8 mouse cellular contexts compared by ENCODE assay signal in genomic region chr13:48877805-48878204, GRCm38 (mm10). TPM values are rescaled to one million over a fixed set of nuclear protein-coding genes. Genes with fewer than 3 reads are reported as not detected.
DNase-seq lines count a peak whose midpoint lies in the region; ATAC-seq and TF ChIP-seq lines count a peak whose summit lies in the region.

No protein-coding gene starts in this region.

- H3K4me2 ChIP-seq in embryonic facial prominence, embryonic 13.5 days: peak overlapping the region; percentile 72
- peak overlapping the region; percentile 83; the same call in 1 of the 2 replicates for H3K4me2 ChIP-seq in intestine, embryonic 16.5 days (ENCODE audit: low read depth, low read length)
- H3K4me2 ChIP-seq in midbrain, embryonic 16.5 days (ENCODE audit: low read length): peak overlapping the region; percentile 66

- H3K27me3 ChIP-seq in kidney, adult 2 months (replicated peaks; ENCODE audit: control insufficient read depth, insufficient read depth, low read length): no peaks in the 10 kb centered on the region
- no peaks in the 10 kb centered on the region for H3K27me3 ChIP-seq in embryonic facial prominence, embryonic 13.5 days
- no peaks in the 10 kb centered on the region for H3K27me3 ChIP-seq in intestine, embryonic 16.5 days (replicated peaks; ENCODE audit: control insufficient read depth, insufficient read depth, low read length)
- H3K27me3 ChIP-seq in midbrain, embryonic 16.5 days (ENCODE audit: control insufficient read depth, insufficient read depth, low read depth, low read length): no peaks in the 10 kb centered on the region

- no peaks in the 10 kb centered on the region for H3K9me3 ChIP-seq in embryonic facial prominence, embryonic 13.5 days
- H3K9me3 ChIP-seq in intestine, embryonic 16.5 days (ENCODE audit: control insufficient read depth, low read length): no peaks in the 10 kb centered on the region
- no peaks in the 10 kb centered on the region for H3K9me3 ChIP-seq in midbrain, embryonic 16.5 days (replicated peaks; ENCODE audit: control insufficient read depth, low read length, poor library complexity, severe bottlenecking)

- no peak for TF ChIP-seq POLR2A in kidney, adult 2 months (IDR thresholded peaks at IDR 0.05; ENCODE audit: low read depth, low read length)

- no peak for TF ChIP-seq CTCF in kidney, adult 2 months (conservative IDR thresholded peaks at IDR 0.05; ENCODE audit: insufficient read depth, insufficient read length, low read depth, low read length)

- peaks cover 5% of the 10 kb centered on the region; the same call in 1 of the 2 replicates for H3K4me1 ChIP-seq in kidney, adult 2 months (ENCODE audit: control insufficient read depth, insufficient read depth, low read length)
- peaks cover 7% of the 10 kb centered on the region for H3K4me1 ChIP-seq in embryonic facial prominence, embryonic 13.5 days
- 0 out of 2 replicates have a peak, but pooled peaks cover 11% of the 10 kb centered on the region for H3K4me1 ChIP-seq in intestine, embryonic 16.5 days (ENCODE audit: control insufficient read depth, insufficient read depth, low read length)
- H3K4me1 ChIP-seq in midbrain, embryonic 16.5 days (ENCODE audit: control insufficient read depth, insufficient read depth, low read length): peaks cover 5% of the 10 kb centered on the region

- peak; percentile 59 for DNase-seq in kidney, adult 2 months
- DNase-seq in kidney, postnatal 10 days: no peak
- no peak for DNase-seq in testis, postnatal 14 days (ENCODE audit: low spot score)
- no peak for DNase-seq in gastrocnemius, postnatal 4 days (ENCODE audit: low spot score in 2 of 2)
- DNase-seq in left cerebral cortex, postnatal 25 days (ENCODE audit: low spot score in 2 of 2): no peak

- ATAC-seq in embryonic facial prominence, embryonic 13.5 days (ENCODE audit: insufficient number of reproducible peaks, insufficient read depth, low FRiP score, low TSS enrichment, low read depth): no peak
- no peak for ATAC-seq in intestine, embryonic 16.5 days
- no peak for ATAC-seq in midbrain, embryonic 16.5 days

- H3K36me3 ChIP-seq in kidney, adult 2 months (ENCODE audit: control insufficient read depth, insufficient read depth, low read length): peaks cover 3% of the 10 kb centered on the region
- H3K36me3 ChIP-seq in embryonic facial prominence, embryonic 13.5 days: peaks cover 36% of the 10 kb centered on the region
- peaks cover 8% of the 10 kb centered on the region for H3K36me3 ChIP-seq in intestine, embryonic 16.5 days (ENCODE audit: control insufficient read depth, insufficient read depth, low read length)
- H3K36me3 ChIP-seq in midbrain, embryonic 16.5 days (ENCODE audit: control insufficient read depth, insufficient read depth, low read length): peaks cover 8% of the 10 kb centered on the region

- intact Hi-C loops in left cerebral cortex, postnatal 25 days (cut with DNase I): loop anchor here (2.0 to 5.0 kb wide), 2 partner anchors 89 to 294 kb away; no protein-coding TSS in a partner anchor

- H3K9ac ChIP-seq in embryonic facial prominence, embryonic 13.5 days: peak overlapping the region; percentile 86
- peak overlapping the region; percentile 79 for H3K9ac ChIP-seq in intestine, embryonic 16.5 days (ENCODE audit: low read depth, low read length)
- peak overlapping the region; percentile 69 for H3K9ac ChIP-seq in midbrain, embryonic 16.5 days (ENCODE audit: low read depth, low read length)

- H3K27ac ChIP-seq in kidney, adult 2 months (ENCODE audit: insufficient read depth, low read depth, low read length): peak overlapping the region; percentile 74
- peak overlapping the region; percentile 87 for H3K27ac ChIP-seq in embryonic facial prominence, embryonic 13.5 days
- H3K27ac ChIP-seq in intestine, embryonic 16.5 days (ENCODE audit: low read length): no peak overlapping the region
- H3K27ac ChIP-seq in midbrain, embryonic 16.5 days (ENCODE audit: low read length): peak overlapping the region; percentile 83; the same call in 1 of the 2 replicates

- H3K4me3 ChIP-seq in kidney, adult 2 months (ENCODE audit: insufficient read depth, low read depth, low read length): peak overlapping the region; percentile 52
- peak overlapping the region; percentile 48 for H3K4me3 ChIP-seq in embryonic facial prominence, embryonic 13.5 days
- no peak overlapping the region; the same call in 1 of the 2 replicates for H3K4me3 ChIP-seq in intestine, embryonic 16.5 days (ENCODE audit: low read length)
- peak overlapping the region; percentile 43 for H3K4me3 ChIP-seq in midbrain, embryonic 16.5 days (ENCODE audit: low read depth, low read length)

RNA-seq across cellular contexts. Expression of gene Phf2, which starts 6.9 kb away (rescaled TPM):
- polyA plus RNA-seq in kidney, adult 2 months (2012; rRNA removed): 12.2 and 15.2 TPM in 2 replicates
- 11.5 and 11.6 TPM in 2 replicates for polyA plus RNA-seq in embryonic facial prominence, embryonic 13.5 days (2015; fragmentation: Nextera tagmentation; extraction: Ambion mirVana)
- polyA plus RNA-seq in intestine, embryonic 16.5 days (2015; fragmentation: Nextera tagmentation; extraction: Ambion mirVana): 3.9 and 4.5 TPM in 2 replicates
- polyA plus RNA-seq in midbrain, embryonic 16.5 days (2015; fragmentation: Nextera tagmentation; extraction: Ambion mirVana): 8.2 and 9.3 TPM in 2 replicates
- total RNA-seq in gastrocnemius, postnatal 4 days (2021): 10 to 100 TPM; 37.4 to 41.9 TPM
- 10 to 100 TPM; 32.8 to 33.0 TPM for total RNA-seq in left cerebral cortex, postnatal 25 days (2021)
